Mouse (Mus musculus): ENCODE data around the gene Add3. TPM values are rescaled to one million over a fixed set of nuclear protein-coding genes. Genes with fewer than 3 reads are reported as not detected.

Gene Add3
- total and polyA plus RNA-seq, 3 experiments: 16.3 to 18.4 (median 16.4) TPM

DNA sequence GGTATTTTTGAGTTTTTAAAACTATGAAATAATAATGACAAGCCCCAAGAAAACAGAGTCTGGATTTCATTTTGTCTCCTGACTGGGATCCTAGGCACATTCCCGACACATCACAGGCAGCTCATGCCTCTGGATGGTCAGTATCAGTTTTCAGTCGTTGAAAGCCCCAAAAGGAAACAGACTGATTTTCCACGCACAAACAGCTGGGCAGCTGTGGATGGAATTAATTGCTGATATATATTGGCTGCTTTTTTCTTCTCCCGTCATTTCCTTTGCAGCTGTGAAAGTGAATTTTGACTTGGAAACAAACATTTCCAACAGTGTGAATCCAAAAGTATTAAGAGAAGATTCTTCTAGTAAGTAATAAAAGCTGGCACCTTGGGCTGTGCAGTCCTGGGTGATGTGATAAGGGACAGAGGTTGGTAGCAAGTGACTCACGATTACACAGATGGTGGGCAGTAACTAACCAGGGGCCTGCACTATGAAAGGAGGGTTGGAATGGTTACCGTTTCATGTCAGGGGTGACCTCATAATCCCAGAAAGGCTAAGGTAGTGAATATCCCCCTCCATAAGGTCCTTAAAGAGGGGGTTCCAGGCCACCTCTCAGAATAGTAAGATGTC lies 51.7 kb downstream of the Add3 start:
- H3K9ac ChIP-seq (ENCODE audit: insufficient read depth, low read depth): no peak overlapping the region
- TF ChIP-seq CHD2 (IDR thresholded peaks at IDR 0.05; ENCODE audit: low read length): no peak
- no peak for TF ChIP-seq MYC (IDR thresholded peaks at IDR 0.05; ENCODE audit: low read depth, low read length)
- TF ChIP-seq ZC3H11A (IDR thresholded peaks at IDR 0.05; ENCODE audit: low read depth, low read length): no peak
- no peak for TF ChIP-seq MAZ (IDR thresholded peaks at IDR 0.05; ENCODE audit: low read depth, low read length)
- no peaks in the 10 kb centered on the region for H3K9me3 ChIP-seq (replicated peaks; ENCODE audit: low read length)
- in situ Hi-C loops (cut with MboI; ENCODE audit: low pct_ligation_motif_present, low pct_unique_long_range_greater_than_20kb, low sequenced_read_pairs): no loop called here
- no peak overlapping the region for H3K27ac ChIP-seq (ENCODE audit: insufficient read depth, low read depth)
- H3K4me2 ChIP-seq (ENCODE audit: insufficient read depth, low read depth, poor library complexity, severe bottlenecking): no peak overlapping the region
- H3K27me3 ChIP-seq (replicated peaks): no peaks in the 10 kb centered on the region
- H3K4me3 ChIP-seq (replicated peaks in 1 of 3; ENCODE audit: low read depth in 2 of 3, low read length in 2 of 3, poor library complexity in 1 of 3): no peak overlapping the region
- no peak for DNase-seq (ENCODE audit: extremely low read depth)
- dilution Hi-C loops (cut with MboI; ENCODE audit: extremely low pct_ligation_motif_present, extremely low pct_unique_long_range_greater_than_20kb, low sequenced_read_pairs): no loop called here
- H3K36me3 ChIP-seq (replicated peaks in 1 of 2; ENCODE audit: control insufficient read depth in 1 of 2, insufficient read depth in 1 of 2, low read length in 1 of 2): peaks cover 0 to 1% of the 10 kb centered on the region in 2 experiments
- H3K4me1 ChIP-seq (ENCODE audit: control insufficient read depth in 1 of 2, insufficient read depth in 2 of 2): peaks cover 10 to 47% of the 10 kb centered on the region in 2 experiments
- H3K79me2 ChIP-seq (replicated peaks; ENCODE audit: control insufficient read depth, extremely low read depth, insufficient read depth, poor library complexity, severe bottlenecking): no peaks in the 10 kb centered on the region

DNA sequence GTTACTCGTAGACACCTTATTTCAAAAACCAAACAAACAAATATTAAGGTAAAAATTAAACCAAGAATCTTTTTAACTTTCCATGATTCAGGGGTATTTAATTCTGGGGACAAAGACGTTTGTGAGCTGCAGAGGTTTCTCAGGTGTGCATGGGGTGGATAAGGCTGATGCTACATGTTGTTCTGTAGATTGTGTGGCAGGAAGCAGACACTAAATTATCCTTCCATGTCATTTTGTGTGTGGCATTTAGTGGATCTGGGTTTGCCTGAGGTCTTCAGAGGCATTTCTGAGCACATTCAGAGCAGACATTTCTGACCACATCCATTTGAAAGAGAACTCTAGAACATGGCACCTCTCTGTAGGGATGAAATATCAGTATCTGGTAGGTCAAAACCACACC lies 52.9 kb downstream of the Add3 start:
- Histone ChIP-seq H3K9me3 (replicated peaks; ENCODE audit: low read length) (no peaks in the 10 kb centered on the region), H3K4me3 (replicated peaks in 1 of 3; ENCODE audit: low read depth in 2 of 3, low read length in 2 of 3, poor library complexity in 1 of 3) (no peak overlapping the region), H3K27me3 (replicated peaks) (no peaks in the 10 kb centered on the region), H3K4me1 (ENCODE audit: control insufficient read depth in 1 of 2, insufficient read depth in 2 of 2) (peaks cover 10 to 35% of the 10 kb centered on the region in 2 experiments), H3K9ac (ENCODE audit: insufficient read depth, low read depth) (peak overlapping the region; percentile 85), H3K79me2 (replicated peaks; ENCODE audit: control insufficient read depth, extremely low read depth, insufficient read depth, poor library complexity, severe bottlenecking) (no peaks in the 10 kb centered on the region), H3K4me2 (ENCODE audit: insufficient read depth, low read depth, poor library complexity, severe bottlenecking) (peak overlapping the region; percentile 72; the same call in 1 of the 2 replicates), H3K27ac (ENCODE audit: insufficient read depth, low read depth) (peak overlapping the region; percentile 85), H3K36me3 (replicated peaks in 1 of 2; ENCODE audit: control insufficient read depth in 1 of 2, insufficient read depth in 1 of 2, low read length in 1 of 2) (peaks cover 0 to 2% of the 10 kb centered on the region in 2 experiments)
- in situ Hi-C loops (cut with MboI; ENCODE audit: low pct_ligation_motif_present, low pct_unique_long_range_greater_than_20kb, low sequenced_read_pairs): no loop called here
- no peak for TF ChIP-seq RCOR1 (conservative IDR thresholded peaks at IDR 0.05; ENCODE audit: low read depth, low read length)
- TF ChIP-seq ZKSCAN1 (IDR thresholded peaks at IDR 0.05; ENCODE audit: borderline replicate concordance, low read depth, low read length): no peak
- TF ChIP-seq GABPA (IDR thresholded peaks at IDR 0.05; ENCODE audit: insufficient replicate concordance, low read depth, low read length): no peak
- TF ChIP-seq SIN3A (IDR thresholded peaks at IDR 0.05; ENCODE audit: low read length): no peak
- no peak for TF ChIP-seq MAZ (IDR thresholded peaks at IDR 0.05; ENCODE audit: low read depth, low read length)
- no peak for TF ChIP-seq USF1 (IDR thresholded peaks at IDR 0.05; ENCODE audit: low read depth, low read length)
- dilution Hi-C loops (cut with MboI; ENCODE audit: extremely low pct_ligation_motif_present, extremely low pct_unique_long_range_greater_than_20kb, low sequenced_read_pairs): no loop called here
- no peak for DNase-seq (ENCODE audit: extremely low read depth)

DNA sequence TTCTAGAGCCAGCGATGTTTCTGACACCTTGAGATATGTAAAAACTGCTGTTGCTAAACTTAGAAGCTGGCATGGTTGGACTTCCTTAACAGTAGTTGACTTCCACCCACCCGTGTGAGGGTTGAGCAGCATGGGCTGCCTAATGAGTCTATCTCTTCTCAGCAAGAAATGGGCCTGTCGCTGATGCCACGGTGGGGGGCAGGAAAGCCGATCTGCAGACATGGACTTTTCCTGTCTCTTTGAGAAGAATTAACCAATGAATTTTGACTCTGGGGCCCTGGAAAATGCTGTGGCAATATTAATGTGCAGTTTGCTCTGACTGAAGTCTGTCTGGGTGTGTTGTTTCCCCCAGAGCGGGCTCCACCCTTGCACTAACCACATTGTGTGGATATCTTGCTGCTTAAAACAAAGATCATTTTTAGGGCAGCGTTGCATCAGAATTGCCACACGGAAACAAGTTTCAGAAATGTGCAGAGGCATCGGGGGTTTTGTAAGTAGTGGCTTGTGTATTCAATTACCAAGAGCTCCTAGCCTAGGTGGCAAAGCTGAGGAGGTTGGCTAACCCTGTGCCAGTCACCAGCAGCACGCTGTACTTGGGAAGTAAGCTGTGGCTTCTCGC lies 53.8 kb downstream of the Add3 start:
- Histone ChIP-seq H3K4me2 (ENCODE audit: insufficient read depth, low read depth, poor library complexity, severe bottlenecking) (peak overlapping the region; percentile 72), H3K9ac (ENCODE audit: insufficient read depth, low read depth) (peak overlapping the region; percentile 85), H3K27ac (ENCODE audit: insufficient read depth, low read depth) (peak overlapping the region; percentile 85), H3K27me3 (replicated peaks) (no peaks in the 10 kb centered on the region), H3K4me3 (replicated peaks in 1 of 3; ENCODE audit: low read depth in 2 of 3, low read length in 2 of 3, poor library complexity in 1 of 3) (peak overlapping the region; percentile 15 to 59 (median 25)), H3K9me3 (replicated peaks; ENCODE audit: low read length) (no peaks in the 10 kb centered on the region), H3K36me3 (replicated peaks in 1 of 2; ENCODE audit: control insufficient read depth in 1 of 2, insufficient read depth in 1 of 2, low read length in 1 of 2) (peaks cover 0 to 2% of the 10 kb centered on the region in 2 experiments), H3K79me2 (replicated peaks; ENCODE audit: control insufficient read depth, extremely low read depth, insufficient read depth, poor library complexity, severe bottlenecking) (no peaks in the 10 kb centered on the region), H3K4me1 (ENCODE audit: control insufficient read depth in 1 of 2, insufficient read depth in 2 of 2) (peaks cover 7 to 31% of the 10 kb centered on the region in 2 experiments)
- in situ Hi-C loops (cut with MboI; ENCODE audit: low pct_ligation_motif_present, low pct_unique_long_range_greater_than_20kb, low sequenced_read_pairs) (no loop called here), dilution Hi-C loops (cut with MboI; ENCODE audit: extremely low pct_ligation_motif_present, extremely low pct_unique_long_range_greater_than_20kb, low sequenced_read_pairs) (no loop called here)
- TF ChIP-seq HCFC1 (IDR thresholded peaks at IDR 0.05; ENCODE audit: low read depth, low read length): no peak
- TF ChIP-seq GABPA (IDR thresholded peaks at IDR 0.05; ENCODE audit: insufficient replicate concordance, low read depth, low read length): no peak
- TF ChIP-seq TCF12 (IDR thresholded peaks at IDR 0.05; ENCODE audit: low read depth, low read length): no peak
- TF ChIP-seq MAX (IDR thresholded peaks at IDR 0.05; ENCODE audit: low read length): 0 out of 2 replicates have a peak, but pooled peaks have one; percentile 27
- TF ChIP-seq MAFK (IDR thresholded peaks at IDR 0.05; ENCODE audit: insufficient replicate concordance, low read length): no peak
- TF ChIP-seq MEF2A (IDR thresholded peaks at IDR 0.05; ENCODE audit: borderline replicate concordance, low read depth, low read length): peak; percentile 60; the same call in 1 of the 2 replicates
- TF ChIP-seq MXI1 (IDR thresholded peaks at IDR 0.05; ENCODE audit: low read depth, low read length): 0 out of 2 replicates have a peak, but pooled peaks have one; percentile 16
- no peak for TF ChIP-seq KAT2A (IDR thresholded peaks at IDR 0.05; ENCODE audit: insufficient replicate concordance, low read length)
- no peak for TF ChIP-seq PAX5 (IDR thresholded peaks at IDR 0.05; ENCODE audit: low read length)
- peak; percentile 9; the same call in 1 of the 2 replicates for TF ChIP-seq MYC (IDR thresholded peaks at IDR 0.05; ENCODE audit: low read depth, low read length)
- 0 out of 2 replicates have a peak, but pooled peaks have one; percentile 14 for TF ChIP-seq TBP (conservative IDR thresholded peaks at IDR 0.05; ENCODE audit: low read depth, low read length)
- TF ChIP-seq USF2 (conservative IDR thresholded peaks at IDR 0.05; ENCODE audit: low read depth, low read length): no peak
- no peak for TF ChIP-seq CTCF (conservative IDR thresholded peaks at IDR 0.05 in 1 of 2, IDR thresholded peaks at IDR 0.05 in 1 of 2; ENCODE audit: low read depth in 2 of 2, low read length in 2 of 2)
- TF ChIP-seq POLR2A (IDR thresholded peaks at IDR 0.05; ENCODE audit: low read depth, low read length): peak; percentile 31
- TF ChIP-seq SIN3A (IDR thresholded peaks at IDR 0.05; ENCODE audit: low read length): peak; percentile 25; the same call in 1 of the 2 replicates
- DNase-seq (ENCODE audit: extremely low read depth): peak; percentile 46
